Comparison of ENCODE assay signal across 9 mouse cellular contexts in the genomic region with DNA sequence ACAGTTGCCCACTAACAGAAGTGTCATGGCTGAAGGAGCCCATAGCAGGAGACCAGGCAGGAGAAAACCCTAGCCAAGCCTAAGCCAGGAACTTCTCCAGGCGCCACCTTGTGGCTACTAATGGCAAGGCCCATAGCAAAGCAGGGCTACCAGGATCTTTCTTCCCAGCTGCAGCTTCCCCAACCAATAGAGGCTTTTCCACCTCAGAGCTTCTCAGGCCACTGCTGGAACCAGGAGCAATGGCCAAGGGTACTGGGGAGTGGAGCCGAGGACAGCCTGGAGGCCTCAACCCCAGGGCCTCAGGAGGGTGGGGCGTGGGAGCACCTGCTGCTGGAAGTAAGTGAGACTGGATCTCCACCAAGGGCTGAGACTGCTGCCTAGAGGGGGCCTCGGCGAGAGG. TPM values are rescaled to one million over a fixed set of nuclear protein-coding genes. Genes with fewer than 3 reads are reported as not detected.
A peak's percentile ranks its signal among the peaks of the same experiment; 100 is the strongest.
DNase-seq lines count a peak whose midpoint lies in the region; ATAC-seq and TF ChIP-seq lines count a peak whose summit lies in the region.
"Had no signal": no experiment of that assay in that cellular context is flagged by ENCODE, and none has a peak within 500 bp of the region (broad histone marks: within the 10 kb centered on the region; RNA-seq: fewer than 3 reads in every experiment).

No protein-coding gene starts in this region.

- no peaks in the 10 kb centered on the region for H3K9me3 ChIP-seq in embryonic facial prominence, embryonic 11.5 days (replicated peaks; ENCODE audit: control insufficient read depth, low read length)
- H3K9me3 ChIP-seq in kidney, embryonic 14.5 days (ENCODE audit: control insufficient read depth, low read length) = no peaks in the 10 kb centered on the region
- no peaks in the 10 kb centered on the region for H3K9me3 ChIP-seq in midbrain, postnatal 0 days (ENCODE audit: low read length)
- H3K9me3 ChIP-seq: stomach, embryonic 15.5 days had no signal

- no peak overlapping the region for H3K9ac ChIP-seq in embryonic facial prominence, embryonic 11.5 days (replicated peaks; ENCODE audit: low read length)
- no peak overlapping the region for H3K9ac ChIP-seq in kidney, embryonic 14.5 days (ENCODE audit: low read depth, low read length)
- no peak overlapping the region for H3K9ac ChIP-seq in midbrain, postnatal 0 days (replicated peaks; ENCODE audit: low read length, poor library complexity, severe bottlenecking)
- H3K9ac ChIP-seq: stomach, embryonic 15.5 days had no signal

- 57% methylated on average over 5 of the region's 5 CpGs for WGBS in embryonic facial prominence, embryonic 11.5 days
- WGBS in kidney, embryonic 14.5 days = 46% methylated on average over 5 of the region's 5 CpGs
- WGBS in midbrain, postnatal 0 days = 56% methylated on average over 5 of the region's 5 CpGs

- peak; percentile 82; the same call in 1 of the 2 replicates for ATAC-seq in embryonic facial prominence, embryonic 11.5 days (replicated peaks; ENCODE audit: insufficient number of reproducible peaks, low FRiP score, low TSS enrichment, low read depth)
- ATAC-seq in kidney, embryonic 14.5 days (ENCODE audit: low FRiP score, low TSS enrichment) = peak; percentile 74
- no peak for ATAC-seq in midbrain, postnatal 0 days (ENCODE audit: low FRiP score)

- no peak overlapping the region for H3K4me3 ChIP-seq in embryonic facial prominence, embryonic 11.5 days (ENCODE audit: low read depth, low read length)
- no peak overlapping the region for H3K4me3 ChIP-seq in kidney, embryonic 14.5 days (ENCODE audit: low read length)
- no peak overlapping the region for H3K4me3 ChIP-seq in midbrain, postnatal 0 days (ENCODE audit: low read depth, low read length)
- H3K4me3 ChIP-seq: stomach, embryonic 15.5 days had no signal

- H3K36me3 ChIP-seq in embryonic facial prominence, embryonic 11.5 days (replicated peaks; ENCODE audit: control insufficient read depth, insufficient read depth, low read depth, low read length) = peaks cover 7% of the 10 kb centered on the region
- H3K36me3 ChIP-seq in kidney, embryonic 14.5 days (ENCODE audit: control insufficient read depth, insufficient read depth, low read length) = peaks cover 68% of the 10 kb centered on the region
- H3K36me3 ChIP-seq in midbrain, postnatal 0 days (ENCODE audit: insufficient read depth, low read length) = peaks cover 47% of the 10 kb centered on the region
- H3K36me3 ChIP-seq in splenic B cell, adult 2 months (ENCODE audit: control insufficient read depth, insufficient read depth, low read length, poor library complexity, severe bottlenecking) = peaks cover 8% of the 10 kb centered on the region

- peak; percentile 90 for TF ChIP-seq CTCF in midbrain, postnatal 0 days (IDR thresholded peaks at IDR 0.05)

- H3K27me3 ChIP-seq in embryonic facial prominence, embryonic 11.5 days (ENCODE audit: control insufficient read depth, insufficient read depth, low read length) = no peaks in the 10 kb centered on the region
- H3K27me3 ChIP-seq in kidney, embryonic 14.5 days (ENCODE audit: control insufficient read depth, insufficient read depth, low read length) = no peaks in the 10 kb centered on the region
- no peaks in the 10 kb centered on the region for H3K27me3 ChIP-seq in midbrain, postnatal 0 days (ENCODE audit: insufficient read depth, low read length)
- no peaks in the 10 kb centered on the region for H3K27me3 ChIP-seq in splenic B cell, adult 2 months (ENCODE audit: control insufficient read depth, insufficient read depth, low read length, poor library complexity, severe bottlenecking)
- H3K27me3 ChIP-seq: stomach, embryonic 15.5 days had no signal

- H3K4me1 ChIP-seq in embryonic facial prominence, embryonic 11.5 days (ENCODE audit: control insufficient read depth, insufficient read depth, low read length) = no peaks in the 10 kb centered on the region
- peaks cover 13% of the 10 kb centered on the region for H3K4me1 ChIP-seq in kidney, embryonic 14.5 days (ENCODE audit: control insufficient read depth, insufficient read depth, low read length)
- H3K4me1 ChIP-seq in midbrain, postnatal 0 days (ENCODE audit: insufficient read depth, low read length) = no peaks in the 10 kb centered on the region

- no peak overlapping the region for H3K4me2 ChIP-seq in embryonic facial prominence, embryonic 11.5 days (ENCODE audit: low read depth, low read length)
- no peak overlapping the region for H3K4me2 ChIP-seq in kidney, embryonic 14.5 days (replicated peaks; ENCODE audit: low read depth, low read length)
- no peak overlapping the region for H3K4me2 ChIP-seq in midbrain, postnatal 0 days (ENCODE audit: low read depth, low read length, poor library complexity, severe bottlenecking)
- H3K4me2 ChIP-seq: stomach, embryonic 15.5 days had no signal

- H3K27ac ChIP-seq in embryonic facial prominence, embryonic 11.5 days (replicated peaks; ENCODE audit: low read depth, low read length) = no peak overlapping the region
- H3K27ac ChIP-seq in kidney, embryonic 14.5 days (ENCODE audit: low read depth, low read length) = no peak overlapping the region
- no peak overlapping the region for H3K27ac ChIP-seq in midbrain, postnatal 0 days (ENCODE audit: low read depth, low read length)
- H3K27ac ChIP-seq: stomach, embryonic 15.5 days had no signal

- DNase-seq in A20 (ENCODE audit: low read depth, low spot score) (peak; percentile 61), liver (peak; percentile 69)
- peak; percentile 81 for DNase-seq in adrenal gland, postnatal 14 days
- peak; percentile 79 for DNase-seq in embryonic facial prominence, embryonic 11.5 days (ENCODE audit: low spot score)
- peak; percentile 29 to 38 for DNase-seq in heart, adult 9 months (ENCODE audit: low spot score in 2 of 2)
- DNase-seq in midbrain, postnatal 0 days (ENCODE audit: low spot score) = peak; percentile 81
- peak; percentile 73 for DNase-seq in splenic B cell, adult 2 months (ENCODE audit: low read depth, low spot score)

RNA-seq across cellular contexts. Expression of gene Rnf34, which starts 31.5 kb away (rescaled TPM):
- total RNA-seq in adrenal gland, postnatal 14 days (2021) = 21.7 and 27.2 TPM in 2 replicates
- 49.7 and 50.6 TPM in 2 replicates for polyA plus RNA-seq in embryonic facial prominence, embryonic 11.5 days (2014; fragmentation: Nextera tagmentation; extraction: Ambion mirVana)
- polyA plus RNA-seq in kidney, embryonic 14.5 days (2014; fragmentation: Nextera tagmentation; extraction: Ambion mirVana) = 33.4 and 35.1 TPM in 2 replicates
- 24.5 and 41.5 TPM in 2 replicates for total RNA-seq in midbrain, postnatal 0 days (2014; rRNA removed)
- polyA plus RNA-seq in midbrain, postnatal 0 days (2015; fragmentation: Nextera tagmentation; extraction: Ambion mirVana) = 36.1 and 38.0 TPM in 2 replicates
